Mouse (Mus musculus) small intestine, adult 2 months (tissue): ENCODE data around the gene 1700025C18Rik. TPM values are rescaled to one million over a fixed set of nuclear protein-coding genes. Genes with fewer than 3 reads are reported as not detected.

Experiments
- H3K27ac ChIP-seq: fragments of 200-500 bp; 2 replicates; pipeline ENCODE4 v1.5.1; 2012; ENCODE audit warnings: low read depth, low read length, control low read depth, inconsistent platforms; ENCODE audit not compliant: insufficient read depth
- H3K27me3 ChIP-seq: fragments of 200-500 bp; 2 replicates; pipeline ENCODE4 v1.6.1; 2012; ENCODE audit warnings: mild to moderate bottlenecking, moderate library complexity, low read length, inconsistent platforms; ENCODE audit not compliant: control insufficient read depth, insufficient read depth
- H3K36me3 ChIP-seq: fragments of 200-500 bp; 2 replicates; pipeline ENCODE4 v1.6.1; 2012; ENCODE audit warnings: mild to moderate bottlenecking, low read length, control low read depth, inconsistent platforms; ENCODE audit not compliant: control insufficient read depth, insufficient read depth
- H3K4me1 ChIP-seq: fragments of 200-500 bp; 2 replicates; pipeline ENCODE4 v1.6.1; 2012; ENCODE audit warnings: low read length, inconsistent platforms, mixed read lengths; ENCODE audit not compliant: control insufficient read depth, insufficient read depth, insufficient read length
- H3K4me3 ChIP-seq: fragments of 200-500 bp; 2 replicates; pipeline ENCODE4 v1.5.1; 2012; ENCODE audit warnings: low read depth, mild to moderate bottlenecking, control low read depth, inconsistent platforms, low read length, moderate library complexity
- CTCF ChIP-seq: fragments of 200-500 bp; IDR thresholded peaks from 2 replicates; pipeline ENCODE4 v1.5.1; 2012; ENCODE audit warnings: low read depth, mild to moderate bottlenecking, control low read depth, inconsistent platforms, low read length, moderate library complexity, mixed read lengths; ENCODE audit not compliant: insufficient replicate concordance, insufficient read length; ENCODE audit errors: extremely low read depth
- POLR2A ChIP-seq: fragments of 200-500 bp; IDR thresholded peaks from 2 replicates; pipeline ENCODE4 v1.6.1; 2012; ENCODE audit warnings: low read depth, mild to moderate bottlenecking, control low read depth, inconsistent platforms, low read length, moderate library complexity
- WGBS: fragments of 180-500 bp; shearing (Covaris S2); methylation state at CpG from one replicate; pipeline ENCODE4 v1.1.7; 2018; 5-methylcytosine and 5-hydroxymethylcytosine counted together
- polyA plus RNA-seq: library from polyadenylated mRNA; depleted of rRNA; stranded (reverse); fragments of >200 nt; gene quantifications from 2 replicates; pipeline ENCODE4 v1.2.3, GENCODE M21; 2012

The 1700025C18Rik gene
- polyA plus RNA-seq, 1 experiment: not detected

GRCm38 (mm10) chr2:165078605-165079004, 11.9 kb downstream of the 1700025C18Rik start:
- WGBS: 21% methylated on average over 10 of the region's 10 CpGs
- Histone ChIP-seq H3K4me3 (no peak overlapping the region), H3K36me3 (no peaks in the 10 kb centered on the region), H3K27ac (no peak overlapping the region), H3K27me3 (peaks cover 20% of the 10 kb centered on the region; the same call in 1 of the 2 replicates), H3K4me1 (no peaks in the 10 kb centered on the region)
- TF ChIP-seq CTCF (no peak), POLR2A (no peak)

- Histone ChIP-seq H3K27me3 (peaks cover 20% of the 10 kb centered on the region; the same call in 1 of the 2 replicates), H3K4me1 (no peaks in the 10 kb centered on the region), H3K36me3 (no peaks in the 10 kb centered on the region), H3K4me3 (no peak overlapping the region), H3K27ac (no peak overlapping the region)
- 58% methylated on average over 8 of the region's 8 CpGs for WGBS
- TF ChIP-seq CTCF (no peak), POLR2A (no peak)
Observed at GRCm38 (mm10) chr2:165078045-165078444, 12.5 kb downstream of the 1700025C18Rik start.

GRCm38 (mm10) chr2:165077055-165077454, 13.5 kb downstream of the 1700025C18Rik start:
- H3K27ac ChIP-seq: no peak overlapping the region
- H3K36me3 ChIP-seq: no peaks in the 10 kb centered on the region
- H3K27me3 ChIP-seq: peaks cover 20% of the 10 kb centered on the region; the same call in 1 of the 2 replicates
- no peak overlapping the region for H3K4me3 ChIP-seq
- WGBS: 16% methylated on average over 9 of the region's 9 CpGs
- TF ChIP-seq CTCF (no peak), POLR2A (no peak)
- no peaks in the 10 kb centered on the region for H3K4me1 ChIP-seq

- WGBS: 43% methylated on average over 2 of the region's 2 CpGs
- no peaks in the 10 kb centered on the region for H3K4me1 ChIP-seq
- peaks cover 20% of the 10 kb centered on the region; the same call in 1 of the 2 replicates for H3K27me3 ChIP-seq
- no peaks in the 10 kb centered on the region for H3K36me3 ChIP-seq
- no peak overlapping the region for H3K27ac ChIP-seq
- TF ChIP-seq POLR2A: no peak
- peak; percentile 90; the same call in 1 of the 2 replicates for TF ChIP-seq CTCF
- H3K4me3 ChIP-seq: no peak overlapping the region
Observed at GRCm38 (mm10) chr2:165074937-165075336, 15.6 kb downstream of the 1700025C18Rik start.

- TF ChIP-seq CTCF (no peak), POLR2A (no peak)
- no peaks in the 10 kb centered on the region for H3K4me1 ChIP-seq
- H3K27me3 ChIP-seq: peaks cover 20% of the 10 kb centered on the region; the same call in 1 of the 2 replicates
- H3K36me3 ChIP-seq: no peaks in the 10 kb centered on the region
- no peak overlapping the region for H3K27ac ChIP-seq
- 24% methylated on average over 11 of the region's 11 CpGs for WGBS
- H3K4me3 ChIP-seq: no peak overlapping the region
Observed at GRCm38 (mm10) chr2:165074081-165074884, 16.3 kb downstream of the 1700025C18Rik start.

- H3K27me3 ChIP-seq: peaks cover 11% of the 10 kb centered on the region; the same call in 1 of the 2 replicates
- 17% methylated on average over 9 of the region's 9 CpGs for WGBS
- no peaks in the 10 kb centered on the region for H3K4me1 ChIP-seq
- no peak overlapping the region for H3K27ac ChIP-seq
- no peak overlapping the region for H3K4me3 ChIP-seq
- no peaks in the 10 kb centered on the region for H3K36me3 ChIP-seq
- TF ChIP-seq CTCF (no peak), POLR2A (no peak)
Observed at GRCm38 (mm10) chr2:165073381-165073781, 17.2 kb downstream of the 1700025C18Rik start.

GRCm38 (mm10) chr2:165070096-165070816, 20.3 kb downstream of the 1700025C18Rik start:
- H3K27ac ChIP-seq: no peak overlapping the region
- H3K36me3 ChIP-seq: no peaks in the 10 kb centered on the region
- TF ChIP-seq POLR2A (no peak), CTCF (peak; percentile 61; the same call in 1 of the 2 replicates)
- no peak overlapping the region for H3K4me3 ChIP-seq
- H3K27me3 ChIP-seq: no peaks in the 10 kb centered on the region
- no peaks in the 10 kb centered on the region for H3K4me1 ChIP-seq
- 25% methylated on average over 23 of the region's 23 CpGs for WGBS
